Mouse (Mus musculus) erythroblast, embryonic 14.5 days (primary cell): ENCODE measurements around the gene Tada3.

Source experiments
- GATA1 ChIP-seq: IDR thresholded peaks from 2 replicates; pipeline ENCODE4 v1.6.1; 2012; ENCODE audit warnings: low read length, inconsistent platforms, mixed read lengths
- TAL1 ChIP-seq: IDR thresholded peaks from 3 replicates; pipeline ENCODE4 v1.6.1; 2012; ENCODE audit warnings: low read length, inconsistent platforms, mixed read lengths

GRCm38 (mm10) chr6:113423000-113423399 lies 45.3 kb upstream of the Tada3 start:
- TF ChIP-seq GATA1 (no peak), TAL1 (no peak)
